Mouse (Mus musculus) testis, postnatal 10 days (tissue): Measurements from ENCODE around the gene Asz1.

Experiments
- DNase-seq: peaks from one replicate; pipeline ENCODE4 v3.0.0; 2021; ENCODE audit warnings: low spot score

Gene Asz1

GRCm38 (mm10) chr6:18108934-18109333, at the start of gene Asz1:
Asz1 (minus strand) TSS chr6:18109061.
- DNase-seq, result peak; percentile 42

DNA sequence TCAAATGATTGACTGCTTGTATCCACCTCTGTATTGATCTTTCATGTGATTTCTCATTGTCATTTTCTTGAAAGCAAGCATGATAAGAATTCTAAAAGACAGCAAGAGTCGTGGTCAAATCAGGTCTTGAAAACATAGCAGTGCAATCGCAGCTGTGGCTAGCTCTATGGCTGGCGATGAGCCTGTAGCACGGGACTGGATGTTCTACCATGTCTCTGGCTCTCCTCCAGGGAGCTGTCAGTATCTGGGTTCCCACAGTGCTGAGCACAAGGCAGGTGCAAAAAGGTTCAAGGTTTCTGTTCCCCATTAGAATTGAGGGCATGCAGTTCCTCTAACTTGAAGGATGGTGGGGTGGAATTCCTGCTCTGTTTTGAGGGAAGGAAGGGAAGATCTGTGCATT, 44.2 kb upstream of the Asz1 start:
- peak; percentile 51 for DNase-seq

DNA sequence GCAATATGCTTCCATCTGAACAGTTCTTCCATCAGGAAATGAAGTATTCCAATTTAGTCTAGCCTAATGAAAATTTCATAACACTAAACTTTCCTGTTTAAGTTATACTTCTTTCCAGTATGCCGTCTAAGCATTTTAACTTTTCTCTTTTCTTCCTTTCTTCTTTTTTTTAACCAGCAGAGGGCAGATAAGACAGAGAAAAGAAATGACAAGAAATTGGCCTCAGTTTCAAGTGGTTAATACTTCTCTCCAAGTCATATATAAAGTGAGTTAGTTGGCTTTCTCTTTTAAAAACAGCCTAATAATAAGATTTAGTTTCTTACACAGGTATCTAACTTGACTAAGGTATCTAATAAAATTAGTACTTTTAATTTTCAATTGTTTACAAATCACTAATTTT, 26.4 kb upstream of the Asz1 start:
- DNase-seq, result no peak

DNA sequence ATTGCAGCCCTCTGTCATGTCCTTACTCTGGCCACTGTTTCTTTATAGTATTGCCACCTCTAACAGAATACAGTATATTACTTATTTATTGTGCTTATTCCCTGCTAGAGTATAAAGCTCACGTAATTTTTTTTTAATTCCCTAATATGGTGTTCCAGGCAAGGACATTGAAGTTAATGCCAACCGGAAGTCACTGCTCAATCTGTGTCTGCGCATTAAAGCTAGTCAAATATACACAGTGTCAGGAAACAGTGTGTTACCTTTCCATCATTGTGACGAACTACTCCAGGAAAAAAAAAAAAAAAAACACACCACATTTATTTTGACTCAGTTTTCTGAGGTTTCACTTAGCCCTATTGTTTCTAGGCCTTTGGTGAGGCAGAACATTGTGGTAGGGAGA, 19.2 kb upstream of the Asz1 start:
- DNase-seq, result no peak

- no peak for DNase-seq
These were observed 18.5 kb upstream of the Asz1 start for GRCm38 (mm10) chr6:18127206-18127983.

- DNase-seq, result no peak
These were observed 12.0 kb downstream of the Asz1 start for GRCm38 (mm10) chr6:18096861-18097260.

DNA sequence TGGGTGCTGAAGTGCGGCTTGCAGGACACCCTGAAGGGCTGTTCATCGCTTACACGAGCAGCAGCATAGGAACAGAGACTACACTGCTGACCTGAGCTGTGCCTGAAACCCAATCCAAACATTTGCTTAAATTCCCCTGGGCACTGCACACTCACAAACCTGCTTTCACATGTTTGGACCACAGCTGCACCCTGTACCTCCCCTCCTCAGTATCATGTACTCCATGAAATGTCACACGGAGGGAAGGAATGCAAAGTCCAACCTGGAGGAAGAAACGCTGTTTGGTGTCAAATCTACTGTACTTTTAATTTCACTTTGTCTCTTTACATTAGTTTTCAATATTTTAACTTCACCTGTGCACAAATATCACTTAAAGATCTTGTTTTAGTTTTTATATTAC, 19.8 kb downstream of the Asz1 start:
- DNase-seq, result no peak

DNA sequence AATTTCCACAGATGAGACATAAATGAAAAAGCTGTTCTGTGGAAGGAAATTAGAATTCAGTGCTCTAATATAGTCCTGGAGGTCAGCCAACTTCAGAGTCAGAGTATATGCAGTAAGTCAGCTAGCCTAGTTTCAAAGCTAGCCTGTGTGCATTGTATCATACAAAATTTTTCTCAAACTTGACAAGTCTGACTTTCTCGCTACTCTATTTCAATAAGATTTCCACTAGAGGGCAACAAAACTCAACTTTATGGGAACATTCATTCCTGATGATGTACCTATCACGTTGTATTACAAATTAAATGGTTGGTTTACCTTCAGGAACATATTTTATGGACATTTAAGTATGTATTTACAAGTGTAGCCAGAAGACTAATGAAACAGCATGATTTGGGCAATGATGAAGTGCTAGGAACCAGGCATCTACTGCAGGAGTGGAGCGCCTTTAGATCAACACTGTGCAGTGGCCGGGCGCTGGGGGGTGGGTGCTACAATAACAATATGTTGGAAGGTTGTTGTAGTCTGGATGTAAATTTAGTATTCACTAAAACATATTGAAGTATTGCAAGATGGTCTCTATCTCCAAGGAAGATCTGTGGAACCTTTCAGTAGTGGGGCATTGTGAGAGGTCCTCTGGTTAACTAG, 21.6 kb downstream of the Asz1 start:
- DNase-seq, result no peak

DNA sequence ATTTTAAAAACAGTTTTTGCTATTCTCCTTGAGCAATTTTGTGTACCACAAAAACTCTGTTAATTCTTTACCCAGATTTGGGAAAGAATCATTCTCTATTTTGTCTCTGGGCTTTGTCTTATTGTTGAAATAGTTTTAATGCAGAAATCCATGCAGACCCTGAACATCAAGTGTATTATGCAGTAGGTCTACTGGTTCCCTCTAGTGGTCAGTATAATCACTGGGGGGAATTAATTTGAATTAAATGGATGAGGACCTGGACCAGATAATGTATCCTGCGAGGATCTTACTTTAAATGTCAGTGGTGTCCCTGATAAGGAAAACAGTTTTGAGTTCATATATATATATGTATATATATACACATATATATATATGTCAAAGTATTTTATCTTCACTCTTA, 30.2 kb downstream of the Asz1 start:
- DNase-seq, result no peak

GRCm38 (mm10) chr6:18076986-18077385, 31.9 kb downstream of the Asz1 start:
- DNase-seq, result no peak

DNA sequence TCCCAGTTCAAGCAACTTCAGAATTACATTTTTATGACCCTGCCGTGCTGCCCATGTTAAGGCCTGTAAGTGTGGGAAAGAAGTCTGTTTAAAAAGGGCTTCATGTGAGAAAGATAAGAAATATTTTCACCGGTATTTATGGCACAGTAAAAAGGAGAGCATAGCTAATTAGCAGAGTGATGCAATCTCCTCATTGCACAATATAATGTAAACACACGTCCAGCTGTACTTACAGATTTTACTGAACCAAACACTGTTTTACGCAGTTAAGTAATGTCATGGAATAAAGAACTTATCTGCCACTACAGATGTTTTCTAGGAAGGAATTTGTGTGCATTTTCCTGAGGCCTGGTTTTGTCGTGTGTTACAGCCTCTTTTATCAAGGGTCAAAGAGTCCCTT, 32.3 kb downstream of the Asz1 start:
- DNase-seq, result no peak

DNA sequence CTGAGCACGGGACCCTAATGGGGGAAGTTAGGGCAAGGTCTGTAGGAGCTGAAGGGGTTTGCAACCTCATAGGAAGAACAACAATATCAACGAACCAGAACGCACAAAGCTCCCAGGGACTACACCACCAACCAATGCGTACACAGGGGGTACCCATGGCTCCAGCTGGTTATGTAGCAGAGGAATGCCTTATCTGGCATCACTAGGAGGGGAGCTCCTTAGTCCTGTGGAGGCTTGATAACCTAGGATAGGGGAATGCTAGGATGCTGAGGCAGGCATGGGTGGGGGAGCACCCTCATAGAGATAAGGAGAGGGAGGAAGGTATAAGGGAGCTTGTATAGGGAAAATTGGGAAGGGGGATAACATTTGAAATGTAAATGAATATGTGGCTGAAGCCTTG, 51.0 kb downstream of the Asz1 start:
- no peak for DNase-seq

DNA sequence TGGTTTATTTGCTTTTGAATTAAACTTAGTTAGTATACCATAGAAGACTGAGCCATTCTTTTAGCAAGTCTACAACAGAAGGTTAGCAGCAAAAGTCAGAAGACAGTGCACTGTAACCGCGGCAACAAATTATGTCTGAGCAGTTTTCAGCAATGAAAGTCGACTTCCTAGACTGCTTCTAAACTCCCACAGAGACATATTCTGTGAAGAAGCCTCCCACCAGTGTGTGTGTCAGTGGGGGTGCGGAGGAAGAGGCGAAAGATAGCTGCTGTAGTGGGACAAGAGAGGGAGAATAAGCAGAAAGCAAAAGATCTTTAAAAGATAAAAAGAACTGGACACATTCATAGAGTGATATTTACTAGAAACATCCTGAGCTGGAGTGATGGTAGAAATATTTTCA, 57.2 kb downstream of the Asz1 start:
- no peak for DNase-seq

DNA sequence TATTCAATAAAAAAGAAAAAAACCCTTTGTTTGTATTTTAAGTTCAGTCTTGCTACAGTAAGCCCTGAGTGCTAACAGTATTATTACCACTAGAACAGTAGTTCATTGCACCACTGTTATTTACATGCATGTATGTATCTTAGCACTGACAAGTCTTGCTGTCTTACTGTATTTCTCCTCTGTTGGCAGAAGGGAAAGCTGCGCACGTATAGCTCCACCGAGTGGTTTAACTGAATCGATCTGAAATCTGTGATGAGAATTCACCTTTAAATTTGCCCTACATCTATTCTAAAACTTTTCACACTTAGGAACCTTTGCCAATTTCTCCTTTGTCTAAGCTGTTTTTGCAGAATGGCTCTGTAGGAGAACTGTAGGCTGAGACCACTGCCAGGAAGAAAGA, 64.6 kb downstream of the Asz1 start:
- DNase-seq, result no peak

DNA sequence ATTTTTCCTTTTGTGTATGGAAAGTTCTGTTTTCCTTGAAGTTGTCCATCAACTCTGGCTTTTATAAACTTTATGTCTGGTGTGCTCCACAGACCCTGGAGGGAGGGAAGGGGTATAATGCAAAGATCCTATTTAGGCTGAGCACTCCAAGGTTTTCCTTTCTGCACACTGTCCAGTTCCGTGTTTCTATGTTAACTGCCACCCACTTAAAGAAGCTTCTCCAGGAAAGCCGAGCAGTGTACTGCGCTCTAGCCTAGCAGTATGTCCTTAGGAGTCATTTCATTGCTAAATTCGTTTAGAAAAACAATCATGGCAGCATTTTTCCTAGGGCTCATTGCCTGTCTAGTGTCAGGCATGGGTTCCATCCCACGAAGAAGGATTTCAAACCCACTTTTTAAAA, 65.7 kb downstream of the Asz1 start:
- DNase-seq, result no peak

- DNase-seq, result no peak
These were observed 76.6 kb downstream of the Asz1 start for GRCm38 (mm10) chr6:18032271-18032670.

DNA sequence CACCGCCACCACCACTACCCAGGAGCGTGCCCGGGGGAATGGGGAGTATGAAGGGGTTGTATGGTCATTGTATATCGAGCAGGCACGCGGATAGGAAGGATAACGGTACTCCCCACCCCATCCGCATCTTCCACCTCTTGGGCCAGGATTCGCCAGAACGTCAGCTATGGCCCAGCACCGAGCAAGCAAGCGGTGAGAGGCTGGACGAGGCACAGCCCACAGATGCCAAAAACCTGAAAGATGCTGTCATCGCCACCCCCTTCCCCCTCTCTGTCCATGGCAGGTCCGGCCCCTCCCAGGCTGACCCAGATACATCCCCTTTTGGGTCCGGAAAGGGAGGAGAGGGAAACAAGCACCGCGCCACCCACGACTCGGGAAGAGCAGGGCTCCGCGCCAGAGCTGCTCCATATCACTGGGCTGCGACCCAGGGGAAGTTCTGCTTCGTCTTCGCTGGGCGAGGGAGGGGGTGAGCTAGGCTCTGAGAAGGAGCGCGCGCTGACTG, 77.3 kb downstream of the Asz1 start:
- peak; percentile 77 for DNase-seq

DNA sequence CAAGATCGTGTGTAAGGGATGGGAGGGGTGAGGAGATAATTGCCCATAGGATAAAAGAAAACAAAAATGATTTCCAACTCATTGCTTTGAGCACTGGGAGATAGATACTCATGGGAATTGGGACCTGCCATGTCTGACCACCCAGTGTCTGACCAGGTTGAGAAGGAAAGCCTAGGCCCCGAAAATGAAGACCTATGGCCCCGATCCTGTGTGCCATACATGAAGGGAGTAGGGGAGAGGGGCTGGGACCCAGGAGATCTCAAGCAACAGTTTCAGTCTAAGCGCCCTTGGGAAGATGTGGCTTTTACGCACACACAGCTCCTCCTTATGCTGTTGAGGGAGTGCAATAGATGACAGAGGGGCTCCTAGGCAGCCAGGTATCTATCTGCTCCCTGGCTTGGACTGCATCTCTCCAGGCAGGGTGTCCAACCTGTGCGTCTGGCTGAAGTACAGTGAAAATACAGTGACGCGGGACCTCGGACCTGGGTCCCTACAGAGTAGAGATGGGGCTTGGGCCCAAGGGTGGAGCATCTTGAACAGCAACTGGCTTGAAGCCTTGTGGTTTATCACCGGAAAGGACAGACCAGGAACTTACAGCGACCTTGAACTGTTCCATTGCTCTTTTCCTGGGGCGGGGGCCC, 77.9 kb downstream of the Asz1 start:
- DNase-seq, result no peak

DNA sequence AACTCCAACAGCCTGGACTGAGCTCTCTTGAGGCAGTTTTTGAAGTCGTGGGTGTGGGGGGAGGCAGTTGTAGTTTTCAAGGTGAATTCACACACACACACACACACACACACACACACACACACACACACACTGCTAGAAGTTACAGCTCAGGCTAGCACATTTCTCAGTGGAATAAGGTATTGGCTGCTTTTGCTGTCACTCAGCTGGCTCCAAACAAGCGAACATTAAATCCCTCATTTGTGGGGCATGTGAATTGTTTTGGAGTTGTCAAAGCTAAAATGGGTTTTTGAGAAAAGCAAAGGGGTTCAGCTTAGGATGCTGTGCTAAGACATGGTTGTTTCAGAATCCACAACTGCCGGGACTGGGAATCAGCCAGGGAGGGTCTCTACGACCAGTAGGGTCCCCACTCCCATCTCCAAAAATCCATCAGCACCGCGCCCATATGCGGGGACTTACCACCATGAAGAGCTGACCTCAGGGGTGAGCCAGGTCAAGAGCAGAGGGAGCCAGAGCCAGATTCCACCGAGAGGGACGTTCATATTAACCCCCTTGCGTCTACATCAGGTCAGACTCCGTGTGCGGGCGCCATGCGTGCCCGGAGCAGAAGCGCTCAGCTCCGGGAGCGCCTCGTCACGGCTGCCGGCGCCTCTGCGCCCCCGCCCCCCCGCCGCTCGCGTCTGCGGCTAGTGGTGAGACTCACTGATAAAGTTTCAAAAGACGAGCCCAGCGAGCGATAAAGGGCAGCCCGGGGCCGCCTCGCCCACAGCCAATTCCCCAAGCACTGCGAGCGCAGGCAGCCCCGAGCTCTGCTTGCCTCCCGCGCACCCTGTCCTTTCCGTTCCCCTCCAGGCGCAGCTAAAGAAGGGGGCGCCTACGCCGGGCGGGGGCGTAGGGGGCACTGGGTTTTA, 78.9 kb downstream of the Asz1 start, which contains the start of gene Wnt2:
Gene Wnt2, minus strand, starts transcription at position 840 of the 911 bp plus-strand sequence.
- peak; percentile 44 for DNase-seq

DNA sequence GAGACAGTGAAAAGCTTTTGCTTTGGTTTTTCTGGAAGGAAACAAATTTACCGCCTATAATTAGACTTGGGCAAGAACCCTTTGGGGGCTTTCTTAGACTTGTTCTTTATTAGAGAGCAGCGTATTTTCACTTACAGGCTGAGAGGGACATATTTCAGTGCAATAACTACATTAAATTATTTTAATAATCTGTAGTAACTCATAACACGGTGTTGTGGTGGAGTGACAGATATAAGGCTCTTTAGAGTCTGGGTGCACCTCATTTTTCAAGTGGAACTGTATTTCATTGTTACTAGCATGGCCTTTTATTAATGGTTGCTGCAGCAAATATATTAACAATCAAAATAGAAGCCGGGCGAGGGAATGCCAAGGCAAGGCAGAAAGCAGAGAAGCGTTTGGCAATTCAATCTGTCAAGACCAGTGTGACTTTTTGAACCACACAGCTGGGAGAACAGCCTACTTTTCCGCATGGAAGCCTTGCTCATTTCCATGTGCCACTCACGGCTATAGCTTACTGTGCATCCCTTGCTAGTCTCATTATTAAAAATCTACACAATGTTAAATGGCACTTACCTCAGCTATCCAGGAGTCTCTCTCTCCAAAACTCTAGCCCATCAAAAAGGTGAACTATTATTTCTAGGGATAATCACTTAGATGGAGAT, 84.6 kb downstream of the Asz1 start:
- no peak for DNase-seq

- no peak for DNase-seq
These were observed 95.5 kb downstream of the Asz1 start for GRCm38 (mm10) chr6:18013346-18013745.
